Mouse (Mus musculus) heart, embryonic 10.5 days (tissue): Measurements from ENCODE around the gene Tmem174. TPM values are rescaled to one million over a fixed set of nuclear protein-coding genes. Genes with fewer than 3 reads are reported as not detected.

Source experiments
- DNase-seq: peaks from one replicate; pipeline ENCODE4 v3.0.0-alpha.2; 2017; ENCODE audit warnings: low spot score
- H3K27ac ChIP-seq: fragments of 300-500 bp; sonication (generic); 2 replicates; pipeline ENCODE4 v1.5.1; 2016; ENCODE audit warnings: mild to moderate bottlenecking
- H3K27me3 ChIP-seq: fragments of 300-500 bp; sonication (generic); 2 replicates; pipeline ENCODE4 v1.6.1; 2016; ENCODE audit warnings: mild to moderate bottlenecking; ENCODE audit not compliant: poor library complexity, insufficient read depth, severe bottlenecking
- H3K36me3 ChIP-seq: fragments of 300-500 bp; sonication (generic); 2 replicates; pipeline ENCODE4 v1.6.1; 2016; ENCODE audit warnings: mild to moderate bottlenecking, moderate library complexity
- H3K4me1 ChIP-seq: fragments of 300-500 bp; sonication (generic); 2 replicates; pipeline ENCODE4 v1.6.1; 2016; ENCODE audit warnings: mild to moderate bottlenecking
- H3K4me3 ChIP-seq: fragments of 300-500 bp; sonication (generic); 2 replicates; pipeline ENCODE4 v1.5.1; 2016; ENCODE audit warnings: mild to moderate bottlenecking, moderate library complexity
- H3K9me3 ChIP-seq: fragments of 300-500 bp; sonication (generic); 2 replicates; pipeline ENCODE4 v1.6.1; 2016; ENCODE audit warnings: mild to moderate bottlenecking, moderate library complexity
- WGBS: fragments of 180-500 bp; shearing (Covaris S2); methylation state at CpG from one replicate; pipeline ENCODE4 v1.1.7; 2016; 5-methylcytosine and 5-hydroxymethylcytosine counted together
- polyA plus RNA-seq: library from polyadenylated mRNA; unstranded; fragments of >200 nt; fragmentation: Nextera tagmentation; extraction: Ambion mirVana; gene quantifications from 2 replicates; pipeline ENCODE4 v1.2.1, GENCODE M21; 2016

Gene Tmem174
- polyA plus RNA-seq, 1 experiment from 2014 or later, result 0.05 TPM

- peaks cover 42% of the 10 kb centered on the region for H3K4me1 ChIP-seq
- 1% methylated on average over 14 of the region's 14 CpGs for WGBS
Measured at GRCm38 (mm10) chr13:98587639-98588038, 49.6 kb downstream of the Tmem174 start.

GRCm38 (mm10) chr13:98586817-98587575 is 50.2 kb downstream of the Tmem174 start:
- Histone ChIP-seq H3K36me3 (no peaks in the 10 kb centered on the region), H3K4me3 (peak overlapping the region; percentile 37), H3K4me1 (peaks cover 38% of the 10 kb centered on the region), H3K9me3 (no peaks in the 10 kb centered on the region), H3K27ac (no peak overlapping the region), H3K27me3 (peaks cover 59% of the 10 kb centered on the region)
- DNase-seq, result no peak
- WGBS, result 20% methylated on average over 17 of the region's 17 CpGs

More at GRCm38 (mm10) chr13:98587639-98588038, 49.6 kb downstream of the Tmem174 start:
- H3K27me3 ChIP-seq, result peaks cover 62% of the 10 kb centered on the region
- no peaks in the 10 kb centered on the region for H3K9me3 ChIP-seq
- DNase-seq, result no peak
- no peak overlapping the region for H3K27ac ChIP-seq
- peak overlapping the region; percentile 37 for H3K4me3 ChIP-seq
- H3K36me3 ChIP-seq, result no peaks in the 10 kb centered on the region

Other genes with a start within 250 kb of the Tmem174 start
- 0.48 and 0.82 TPM in 2 replicates for gene Gm10320, start 145.4 kb downstream of the Tmem174 start, polyA plus RNA-seq
- 0.73 and 1.0 TPM in 2 replicates for gene Tmem171, start 57.4 kb upstream of the Tmem174 start, polyA plus RNA-seq
- 26.7 and 30.2 TPM in 2 replicates for gene Fcho2, start 178.0 kb upstream of the Tmem174 start, polyA plus RNA-seq